Mouse (Mus musculus) gastrocnemius, adult 18-20 months (tissue): ENCODE measurements around the gene 4931406P16Rik. TPM values are rescaled to one million over a fixed set of nuclear protein-coding genes. Genes with fewer than 3 reads are reported as not detected.

Source experiments
- DNase-seq: peaks from one replicate; pipeline ENCODE4 v3.0.0; 2021; ENCODE audit warnings: low spot score
- total RNA-seq, 2 experiments: library from RNA; stranded (reverse); gene quantifications; 2 replicates each; pipeline ENCODE4 v1.2.3; 2021

The 4931406P16Rik gene
- total RNA-seq, 2 experiments from 2014 or later: 40.5 to 64.1 TPM

- DNase-seq: peak; percentile 54
Observed at GRCm38 (mm10) chr7:34312786-34313442, 437 bp downstream of the 4931406P16Rik start.

- no peak for DNase-seq
Observed at GRCm38 (mm10) chr7:34309186-34309764, 4.1 kb downstream of the 4931406P16Rik start.

GRCm38 (mm10) chr7:34308586-34308985, 4.8 kb downstream of the 4931406P16Rik start:
- DNase-seq: no peak

GRCm38 (mm10) chr7:34305454-34305853, 7.9 kb downstream of the 4931406P16Rik start:
- peak; percentile 68 for DNase-seq

- DNase-seq: no peak
Observed at GRCm38 (mm10) chr7:34302651-34303050, 10.7 kb downstream of the 4931406P16Rik start.

DNA sequence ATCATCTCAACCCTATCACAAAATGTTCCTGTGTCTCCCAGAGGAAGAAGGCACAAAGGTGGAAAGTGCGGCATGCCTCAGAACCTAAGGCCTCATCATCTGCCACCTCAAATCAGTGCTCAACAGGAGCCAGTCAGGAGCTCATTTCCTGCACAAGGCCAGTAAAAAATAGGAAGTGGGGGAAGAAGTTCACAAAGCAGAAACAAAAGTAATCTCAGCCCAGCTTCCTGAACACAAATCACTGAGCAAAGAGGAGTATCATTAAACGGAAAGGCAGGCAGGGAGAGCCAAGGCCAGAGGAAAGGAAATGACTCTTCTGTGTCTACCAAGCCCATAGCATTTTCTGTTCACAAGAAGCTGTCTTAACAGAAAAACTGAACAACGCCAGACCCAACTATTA, 11.4 kb downstream of the 4931406P16Rik start:
- DNase-seq: no peak

GRCm38 (mm10) chr7:34298818-34299217, 14.5 kb downstream of the 4931406P16Rik start:
- no peak for DNase-seq

DNA sequence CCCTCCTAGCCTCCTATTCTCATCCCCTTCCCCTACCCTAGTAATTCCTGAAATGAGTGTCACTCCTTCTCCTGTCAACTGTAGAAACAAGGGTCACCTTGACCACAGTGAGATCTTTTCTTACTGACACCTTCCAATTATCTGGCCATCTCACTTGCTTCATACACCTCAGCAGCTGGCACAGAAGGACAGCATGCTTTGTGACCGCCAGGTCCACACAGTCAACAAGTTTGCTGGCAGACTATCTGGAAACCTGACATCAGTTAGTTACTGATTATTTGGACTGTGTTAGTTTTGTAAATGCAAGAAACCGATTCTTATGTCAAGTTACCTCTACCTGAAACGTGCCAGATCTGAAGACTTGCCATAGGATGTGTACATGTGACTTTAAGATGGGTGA, 17.2 kb downstream of the 4931406P16Rik start:
- DNase-seq: no peak

GRCm38 (mm10) chr7:34292633-34293032, 20.7 kb downstream of the 4931406P16Rik start:
- no peak for DNase-seq

DNA sequence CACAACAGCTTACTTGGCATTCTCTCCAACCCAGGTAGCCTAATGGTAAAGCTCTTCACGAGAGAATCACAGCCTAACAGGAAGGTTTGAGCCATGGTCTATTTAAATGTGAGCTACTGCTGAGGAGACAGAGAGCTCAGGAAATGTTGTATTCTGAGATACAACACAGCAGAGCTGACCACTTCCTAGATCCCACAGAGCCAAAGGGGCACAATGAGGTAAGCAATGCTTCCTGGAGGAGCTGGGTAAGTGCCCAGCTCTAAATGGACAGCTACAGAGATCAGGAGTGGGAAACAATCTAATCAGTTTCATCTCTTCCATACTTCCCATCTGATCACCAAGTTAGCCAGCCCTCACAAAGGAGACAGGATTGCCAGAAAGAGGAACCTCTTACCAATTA, 22.1 kb downstream of the 4931406P16Rik start:
- DNase-seq: no peak

- no peak for DNase-seq
Observed at GRCm38 (mm10) chr7:34290450-34291151, 22.8 kb downstream of the 4931406P16Rik start.

DNA sequence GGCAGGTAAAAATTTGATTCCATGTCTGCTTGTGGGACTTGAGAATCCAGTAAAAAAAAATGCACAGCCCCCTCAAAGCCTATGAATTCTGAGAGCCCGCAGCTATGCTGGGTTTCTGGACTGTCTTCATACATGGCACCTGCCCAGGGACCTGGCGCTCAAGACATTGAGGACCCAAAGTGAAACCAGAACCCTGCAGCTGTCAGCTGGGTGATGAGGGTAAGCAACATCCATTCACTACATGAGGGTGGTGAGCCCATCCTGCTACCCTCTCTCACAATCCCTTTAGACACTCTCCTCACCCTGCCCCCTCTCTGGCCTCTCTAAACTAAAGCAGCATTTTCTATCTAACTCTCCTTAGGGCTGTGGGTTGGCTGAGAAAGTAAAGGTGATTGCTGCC, 35.7 kb downstream of the 4931406P16Rik start:
- DNase-seq: peak; percentile 48

GRCm38 (mm10) chr7:34276066-34276465, 37.3 kb downstream of the 4931406P16Rik start:
- no peak for DNase-seq

DNA sequence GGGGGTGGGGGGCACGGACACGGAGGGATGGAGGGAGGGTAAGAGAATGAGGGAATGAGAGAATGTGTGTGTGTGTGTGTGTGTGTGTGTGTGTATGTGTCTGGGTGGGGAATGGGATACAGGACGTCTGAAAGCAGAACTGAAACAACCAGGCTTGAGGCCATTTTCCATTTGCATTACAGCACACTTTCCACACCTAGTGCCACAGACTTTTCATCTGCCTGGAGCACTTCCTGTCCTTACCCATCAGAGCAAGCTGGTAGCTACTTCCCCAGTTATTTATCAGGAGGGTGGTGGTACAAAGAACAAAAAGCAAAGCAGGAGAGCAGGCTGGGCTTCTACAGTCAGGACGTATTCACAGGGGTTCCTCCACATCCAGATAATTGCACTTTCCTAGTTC, 40.9 kb downstream of the 4931406P16Rik start:
- DNase-seq: no peak

- no peak for DNase-seq
Observed at GRCm38 (mm10) chr7:34268463-34268862, 44.9 kb downstream of the 4931406P16Rik start.

DNA sequence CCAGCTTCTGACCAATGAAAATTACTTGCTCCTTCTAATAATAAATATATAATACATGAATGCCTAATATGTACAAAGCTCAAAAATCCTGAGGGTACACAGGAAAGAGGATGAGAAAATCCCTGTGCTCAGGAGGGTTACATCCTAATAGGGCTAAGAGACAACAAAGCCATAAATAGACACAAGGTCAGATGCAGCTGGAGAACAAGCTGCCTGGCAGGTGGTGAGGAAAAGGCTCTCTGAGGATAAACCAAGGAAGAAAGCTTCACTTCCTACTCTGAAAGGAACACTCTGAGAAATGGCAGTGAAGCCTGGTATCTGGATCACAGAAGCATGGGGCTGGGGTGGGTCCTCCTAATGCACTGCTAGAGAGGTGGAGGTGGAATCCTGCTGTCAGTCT, 46.9 kb downstream of the 4931406P16Rik start:
- DNase-seq: peak; percentile 32

DNA sequence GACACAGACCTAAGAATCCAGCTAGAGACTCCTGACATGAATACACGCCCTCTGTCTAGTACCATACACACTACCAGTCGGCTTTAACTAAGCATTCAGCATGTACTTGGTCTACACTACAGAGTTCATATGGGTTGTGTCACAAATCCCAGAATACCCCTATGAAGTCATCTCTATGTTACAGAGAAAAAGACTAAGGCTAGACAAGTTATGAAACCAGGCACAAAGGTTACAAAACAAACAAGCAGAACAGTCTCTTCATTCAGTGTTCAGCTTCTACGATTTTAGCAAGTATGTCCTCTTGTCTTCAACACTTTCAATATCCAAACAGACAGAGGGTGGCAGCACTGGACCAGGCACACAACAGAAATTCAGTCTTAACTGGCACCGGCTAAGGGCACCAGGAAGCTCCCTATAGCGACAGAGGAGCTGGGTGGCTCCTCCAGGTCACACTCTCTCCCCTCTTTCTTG, 47.4 kb downstream of the 4931406P16Rik start:
- peak; percentile 85 for DNase-seq

- no peak for DNase-seq
Observed at GRCm38 (mm10) chr7:34263437-34263836, 49.9 kb downstream of the 4931406P16Rik start.

GRCm38 (mm10) chr7:34258407-34258806, 54.9 kb downstream of the 4931406P16Rik start:
- DNase-seq: no peak

DNA sequence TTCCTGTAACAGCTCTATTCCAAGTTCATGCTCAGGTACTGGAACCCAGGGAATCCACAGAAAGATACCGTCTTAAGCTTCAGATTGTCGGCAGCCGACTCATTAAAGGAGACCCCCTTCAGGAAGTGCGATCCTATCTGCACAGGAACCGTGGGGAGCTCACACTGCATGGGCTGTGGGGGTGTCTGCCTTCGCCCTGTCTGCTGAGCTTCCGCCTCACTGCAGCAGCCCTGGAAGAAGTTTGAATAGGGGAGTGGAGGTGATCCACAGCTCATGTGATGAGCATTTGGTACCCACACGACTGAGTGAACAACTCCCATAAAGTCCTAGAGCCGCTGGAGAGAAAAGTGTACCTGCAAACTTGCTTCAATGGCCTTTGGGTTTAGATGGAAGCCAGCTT, 56.1 kb downstream of the 4931406P16Rik start:
- DNase-seq: no peak

GRCm38 (mm10) chr7:34255916-34256315, 57.4 kb downstream of the 4931406P16Rik start:
- no peak for DNase-seq

DNA sequence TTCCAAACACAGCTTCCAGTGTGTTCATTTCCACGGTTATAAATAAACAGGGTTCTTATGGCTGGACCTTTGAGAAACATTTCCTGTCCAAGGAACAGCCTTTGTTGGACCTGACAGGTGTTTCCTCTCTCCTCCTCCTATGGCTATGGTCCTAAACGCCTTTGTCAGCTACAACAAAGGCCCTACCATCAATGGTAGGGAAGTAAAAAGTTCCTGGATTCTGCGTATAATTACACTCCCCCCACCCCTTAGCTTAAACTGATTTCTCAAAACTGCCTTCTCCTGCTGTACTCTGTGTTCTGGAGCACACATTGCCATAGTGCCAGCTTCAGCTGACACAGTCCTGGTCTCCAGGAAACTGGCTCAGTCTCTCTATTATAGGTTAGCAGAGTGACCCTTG, 58.2 kb downstream of the 4931406P16Rik start:
- DNase-seq: no peak

DNA sequence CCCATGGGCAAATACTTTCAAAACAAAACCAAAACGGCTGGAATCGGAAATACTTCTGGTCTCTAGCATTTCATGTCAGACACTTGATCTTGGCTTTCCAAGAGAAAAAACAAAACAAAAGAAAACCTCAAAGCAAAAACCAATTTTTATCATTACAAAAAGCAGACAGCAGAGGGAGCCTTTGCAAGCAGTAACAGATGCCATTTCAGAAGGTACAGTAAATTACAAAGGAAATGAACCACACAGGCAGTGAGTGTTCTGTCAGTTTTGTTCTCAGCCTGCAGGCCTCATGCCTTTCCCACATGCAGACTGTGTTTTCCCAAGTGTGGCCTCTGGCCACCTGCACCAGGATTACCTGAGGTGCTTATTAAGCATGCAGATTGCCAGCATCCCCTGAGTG, 61.3 kb downstream of the 4931406P16Rik start:
- no peak for DNase-seq
